Mouse (Mus musculus): ENCODE measurements around the gene Sema3a.

DNA sequence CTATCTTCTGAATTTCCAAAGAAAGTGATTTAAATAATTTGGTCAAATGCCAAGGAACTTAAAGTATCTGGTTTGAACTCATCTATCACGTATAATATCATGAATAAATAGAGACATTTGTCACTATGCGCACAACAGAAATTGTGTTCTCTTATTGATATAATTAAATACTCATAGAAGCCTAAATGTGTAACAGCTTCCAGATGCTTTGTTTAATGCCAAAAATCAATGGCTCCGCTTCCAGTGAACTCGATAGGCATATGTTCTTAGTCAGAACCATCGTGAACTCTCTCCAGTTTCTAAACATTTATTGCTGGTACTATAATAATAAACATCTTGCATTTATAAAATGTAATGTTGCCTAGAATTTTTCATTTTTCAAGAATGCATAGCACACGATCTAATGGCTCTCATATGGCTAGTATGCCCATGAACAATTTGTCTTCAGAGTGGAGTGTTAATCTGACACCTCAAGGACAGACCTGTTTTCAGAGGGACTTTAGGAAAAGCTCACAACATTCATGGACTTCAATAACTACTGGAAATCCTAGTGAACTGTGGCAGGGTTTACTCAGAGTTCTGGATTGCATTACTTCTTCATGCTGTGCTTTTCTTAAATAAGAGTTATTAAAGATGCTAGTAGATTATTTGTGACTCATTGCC lies 40.3 kb upstream of the Sema3a start:
- TF ChIP-seq POLR2A (IDR thresholded peaks at IDR 0.05; ENCODE audit: extremely low read depth, insufficient read depth, low read length) = no peak
- TF ChIP-seq CTCF (IDR thresholded peaks at IDR 0.05; ENCODE audit: extremely low read depth, insufficient read depth, low read length) = no peak
